In genomic region chr6:127106189-127106588, GRCm38 (mm10) we compare ENCODE assay signal across 25 mouse cellular contexts. TPM values are rescaled to one million over a fixed set of nuclear protein-coding genes. Genes with fewer than 3 reads are reported as not detected.
A peak's percentile ranks its signal among the peaks of the same experiment; 100 is the strongest.
DNase-seq lines count a peak whose midpoint lies in the region; ATAC-seq and TF ChIP-seq lines count a peak whose summit lies in the region.
"Had no signal": no experiment of that assay in that cellular context is flagged by ENCODE, and none has a peak within 500 bp of the region (broad histone marks: within the 10 kb centered on the region; RNA-seq: fewer than 3 reads in every experiment).

No protein-coding gene starts in this region.

- ATAC-seq in heart, embryonic 11.5 days (replicated peaks; ENCODE audit: insufficient number of reproducible peaks, low FRiP score, low TSS enrichment): no peak
- no peak for ATAC-seq in heart, embryonic 16.5 days (replicated peaks; ENCODE audit: extremely low read depth, insufficient read depth, low FRiP score)
- ATAC-seq in neural tube, embryonic 15.5 days (ENCODE audit: low FRiP score): no peak
- ATAC-seq: forebrain, embryonic 15.5 days; liver, postnatal 0 days; midbrain, embryonic 15.5 days had no signal

- H3K4me3 ChIP-seq in heart, adult 2 months: no peak overlapping the region
- H3K4me3 ChIP-seq in heart, embryonic 11.5 days (ENCODE audit: low read depth, low read length): no peak overlapping the region
- H3K4me3 ChIP-seq in E14TG2a.4 (replicated peaks; ENCODE audit: low read length): peak overlapping the region; percentile 45
- no peak overlapping the region for H3K4me3 ChIP-seq in heart, embryonic 16.5 days (ENCODE audit: low read length)
- no peak overlapping the region for H3K4me3 ChIP-seq in neural tube, embryonic 15.5 days (replicated peaks)
- H3K4me3 ChIP-seq: erythroblast, embryonic 14.5 days; forebrain, embryonic 15.5 days; hindbrain, embryonic 13.5 days; limb, embryonic 15.5 days; megakaryocyte, embryonic 14.5 days; midbrain, embryonic 15.5 days had no signal

- peak overlapping the region; percentile 92 for H3K27ac ChIP-seq in heart, adult 2 months
- H3K27ac ChIP-seq in heart, embryonic 11.5 days (ENCODE audit: low read depth, low read length): no peak overlapping the region
- peak overlapping the region; percentile 55 for H3K27ac ChIP-seq in heart, embryonic 16.5 days (ENCODE audit: low read length)
- H3K27ac ChIP-seq in neural tube, embryonic 15.5 days (replicated peaks): no peak overlapping the region
- H3K27ac ChIP-seq: forebrain, embryonic 15.5 days; hindbrain, embryonic 13.5 days; limb, embryonic 15.5 days; midbrain, embryonic 15.5 days had no signal

- peaks cover 3% of the 10 kb centered on the region; the same call in 1 of the 2 replicates for H3K4me1 ChIP-seq in heart, adult 2 months (ENCODE audit: control insufficient read depth, insufficient read depth, low read length)
- H3K4me1 ChIP-seq in heart, embryonic 11.5 days (ENCODE audit: control insufficient read depth, insufficient read depth, low read length): peaks cover 7% of the 10 kb centered on the region
- H3K4me1 ChIP-seq in E14TG2a.4 (replicated peaks; ENCODE audit: low read depth, low read length): peaks cover 83% of the 10 kb centered on the region
- H3K4me1 ChIP-seq in heart, embryonic 16.5 days (ENCODE audit: control insufficient read depth, insufficient read depth, low read length): peaks cover 20% of the 10 kb centered on the region
- H3K4me1 ChIP-seq in neural tube, embryonic 15.5 days: peaks cover 14% of the 10 kb centered on the region

- TF ChIP-seq EP300 in heart, adult 2 months (IDR thresholded peaks at IDR 0.05; ENCODE audit: insufficient read depth, low read depth, low read length): peak; percentile 89

- H3K27me3 ChIP-seq in heart, adult 2 months (ENCODE audit: control insufficient read depth, insufficient read depth, low read length): no peaks in the 10 kb centered on the region
- H3K27me3 ChIP-seq in heart, embryonic 11.5 days (ENCODE audit: control insufficient read depth, insufficient read depth, low read length): no peaks in the 10 kb centered on the region
- H3K27me3 ChIP-seq in E14TG2a.4 (ENCODE audit: insufficient read depth, low read length): 0 out of 2 replicates have a peak, but pooled peaks cover under 1% of the 10 kb centered on the region
- no peaks in the 10 kb centered on the region for H3K27me3 ChIP-seq in heart, embryonic 16.5 days (ENCODE audit: control insufficient read depth, insufficient read depth, low read length)
- H3K27me3 ChIP-seq in neural tube, embryonic 15.5 days (replicated peaks): no peaks in the 10 kb centered on the region
- H3K27me3 ChIP-seq: forebrain, embryonic 15.5 days; hindbrain, embryonic 13.5 days; limb, embryonic 15.5 days; midbrain, embryonic 15.5 days had no signal

- H3K36me3 ChIP-seq in heart, adult 2 months (ENCODE audit: control insufficient read depth, insufficient read depth, low read length): peaks cover 5% of the 10 kb centered on the region
- no peaks in the 10 kb centered on the region for H3K36me3 ChIP-seq in heart, embryonic 11.5 days (ENCODE audit: control insufficient read depth, insufficient read depth, low read length)
- peaks cover 55% of the 10 kb centered on the region for H3K36me3 ChIP-seq in E14TG2a.4 (ENCODE audit: insufficient read depth, low read length)
- H3K36me3 ChIP-seq in heart, embryonic 16.5 days (ENCODE audit: control insufficient read depth, insufficient read depth): peaks cover 2% of the 10 kb centered on the region; the same call in 1 of the 2 replicates
- H3K36me3 ChIP-seq in neural tube, embryonic 15.5 days: no peaks in the 10 kb centered on the region; the same call in 1 of the 2 replicates

- intact Hi-C loops in heart, adult 2 months (cut with DNase I): loop anchor here (5.0 kb wide), 1 partner anchor 149 kb away; no protein-coding TSS in a partner anchor
- intact Hi-C loops in left cerebral cortex, postnatal 4 days (cut with DNase I): no loop called here

- peaks cover 2% of the 10 kb centered on the region; the same call in 1 of the 2 replicates for H3K79me2 ChIP-seq in heart, adult 2 months (replicated peaks; ENCODE audit: control insufficient read depth, insufficient read depth, low read length)

- H3K4me2 ChIP-seq in heart, embryonic 11.5 days: no peak overlapping the region
- peak overlapping the region; percentile 10; the same call in 1 of the 2 replicates for H3K4me2 ChIP-seq in heart, embryonic 16.5 days (ENCODE audit: low read depth, low read length)
- H3K4me2 ChIP-seq in neural tube, embryonic 15.5 days: no peak overlapping the region
- H3K4me2 ChIP-seq: forebrain, embryonic 15.5 days; hindbrain, embryonic 13.5 days; limb, embryonic 15.5 days; midbrain, embryonic 15.5 days had no signal

- peak; percentile 42 to 67 for DNase-seq in heart, adult 2 months
- DNase-seq in brain, adult 2 months (ENCODE audit: low read depth, low spot score): peak; percentile 65
- DNase-seq in cerebellum, adult 9-10 months: no peak
- no peak for DNase-seq in left cerebral cortex, postnatal 4 days
- DNase-seq: cerebellum, adult 11 months; cerebellum, postnatal 36 days; liver, postnatal 0 days; thymus, postnatal 14 days had no signal

- no peak overlapping the region for H3K9ac ChIP-seq in heart, adult 2 months (ENCODE audit: low read depth, low read length)
- no peak overlapping the region for H3K9ac ChIP-seq in heart, embryonic 11.5 days (ENCODE audit: low read depth, low read length)
- peak overlapping the region; percentile 6 for H3K9ac ChIP-seq in heart, embryonic 16.5 days (ENCODE audit: low read length)
- no peak overlapping the region for H3K9ac ChIP-seq in neural tube, embryonic 15.5 days (replicated peaks)
- H3K9ac ChIP-seq: forebrain, embryonic 15.5 days; hindbrain, embryonic 13.5 days; limb, embryonic 15.5 days; liver, postnatal 0 days; midbrain, embryonic 15.5 days had no signal

- H3K9me3 ChIP-seq in heart, embryonic 11.5 days (replicated peaks; ENCODE audit: control insufficient read depth, low read length): no peaks in the 10 kb centered on the region
- H3K9me3 ChIP-seq in E14TG2a.4 (ENCODE audit: low read length): no peaks in the 10 kb centered on the region
- peaks cover 3% of the 10 kb centered on the region; the same call in 1 of the 2 replicates for H3K9me3 ChIP-seq in heart, embryonic 16.5 days (replicated peaks; ENCODE audit: control insufficient read depth, low read length)
- no peaks in the 10 kb centered on the region for H3K9me3 ChIP-seq in neural tube, embryonic 15.5 days (replicated peaks)
- H3K9me3 ChIP-seq: forebrain, embryonic 15.5 days; hindbrain, embryonic 13.5 days; limb, embryonic 15.5 days; megakaryocyte, embryonic 14.5 days; midbrain, embryonic 15.5 days had no signal

- no peak for TF ChIP-seq CTCF in heart, adult 2 months (IDR thresholded peaks at IDR 0.05)
- TF ChIP-seq CTCF in E14TG2a.4 (conservative IDR thresholded peaks at IDR 0.05; ENCODE audit: low read length): no peak

- peak; percentile 50; the same call in 1 of the 2 replicates for TF ChIP-seq POLR2A in heart, adult 2 months (IDR thresholded peaks at IDR 0.05; ENCODE audit: insufficient read depth, low read depth, low read length)

- 71% methylated on average over 5 of the region's 5 CpGs for WGBS in heart, adult 2 months
- WGBS in heart, embryonic 11.5 days (ENCODE audit: insufficient replicate concordance): 86% methylated on average over 5 of the region's 5 CpGs
- WGBS in heart, embryonic 16.5 days: 72% methylated on average over 5 of the region's 5 CpGs
- 91% methylated on average over 5 of the region's 5 CpGs for WGBS in neural tube, embryonic 15.5 days

RNA-seq across cellular contexts. Expression of gene Tigar, which starts 3.2 kb away (rescaled TPM):
- 10 to 100 TPM; 50.0 to 59.7 TPM for total RNA-seq in heart, adult 2 months (2021)
- polyA plus RNA-seq in heart, adult 2 months (2012; rRNA removed): 18.0 and 29.0 TPM in 2 replicates
- polyA plus RNA-seq in heart, embryonic 11.5 days (2014; fragmentation: Nextera tagmentation; extraction: Ambion mirVana): 5.5 and 6.9 TPM in 2 replicates
- 7.7 and 8.2 TPM in 2 replicates for polyA plus RNA-seq in heart, embryonic 16.5 days (2015; fragmentation: Nextera tagmentation; extraction: Ambion mirVana)
- polyA plus RNA-seq in neural tube, embryonic 15.5 days (2015; fragmentation: Nextera tagmentation; extraction: Ambion mirVana): 6.3 and 7.3 TPM in 2 replicates
- 10 to 100 TPM; 16.4 to 18.6 TPM for total RNA-seq in left cerebral cortex, postnatal 4 days (2021)
- polyA plus RNA-seq: erythroblast, embryonic 14.5 days had no signal

RNA-seq across cellular contexts. Expression of gene Fgf23, which starts 33.5 kb away (rescaled TPM):
- total RNA-seq in heart, adult 2 months (2021): not detected
- not detected in 2 replicates for polyA plus RNA-seq in heart, adult 2 months (2012; rRNA removed)
- polyA plus RNA-seq in heart, embryonic 11.5 days (2014; fragmentation: Nextera tagmentation; extraction: Ambion mirVana): 0.24 TPM in 1 of 2 replicates, not detected in the other
- 0.16 and 0.20 TPM in 2 replicates for polyA plus RNA-seq in heart, embryonic 16.5 days (2015; fragmentation: Nextera tagmentation; extraction: Ambion mirVana)
- 0.13 TPM in 1 of 2 replicates, not detected in the other for polyA plus RNA-seq in neural tube, embryonic 15.5 days (2015; fragmentation: Nextera tagmentation; extraction: Ambion mirVana)
- under 1 TPM; 0.38 to 0.54 TPM for total RNA-seq in left cerebral cortex, postnatal 4 days (2021)
- total RNA-seq: adrenal gland, adult 18-20 months; gastrocnemius, postnatal 36 days; MEL had no signal
- polyA plus RNA-seq: embryonic facial prominence, embryonic 11.5 days; erythroblast, embryonic 14.5 days; hindbrain, embryonic 13.5 days; intestine, embryonic 14.5 days; kidney, embryonic 14.5 days; limb, embryonic 15.5 days; liver, postnatal 0 days; neural tube, embryonic 11.5 days had no signal

RNA-seq across cellular contexts. Expression of gene Ccnd2, which starts 45.8 kb away (rescaled TPM):
- total RNA-seq in heart, adult 2 months (2021): 100 to 1,000 TPM; 132 to 139 TPM
- polyA plus RNA-seq in heart, adult 2 months (2012; rRNA removed): 46.2 and 53.4 TPM in 2 replicates
- 712 and 821 TPM in 2 replicates for polyA plus RNA-seq in heart, embryonic 11.5 days (2014; fragmentation: Nextera tagmentation; extraction: Ambion mirVana)
- polyA plus RNA-seq in heart, embryonic 16.5 days (2015; fragmentation: Nextera tagmentation; extraction: Ambion mirVana): 450 and 476 TPM in 2 replicates
- polyA plus RNA-seq in neural tube, embryonic 15.5 days (2015; fragmentation: Nextera tagmentation; extraction: Ambion mirVana): 155 and 302 TPM in 2 replicates
- 100 to 1,000 TPM; 139 to 147 TPM for total RNA-seq in left cerebral cortex, postnatal 4 days (2021)

Comparison
In these comparisons a context has a peak if more than half of its experiments do, and no peak if none do; other contexts are left out.
1. H3K27ac ChIP-seq: peak in heart, adult 2 months (single experiment) and heart, embryonic 16.5 days (single experiment); none in heart, embryonic 11.5 days (single experiment) and neural tube, embryonic 15.5 days (single experiment).
2. DNase-seq: peak in heart, adult 2 months (2 of 2) and brain, adult 2 months (single experiment); none in cerebellum, adult 9-10 months (single experiment) and left cerebral cortex, postnatal 4 days (single experiment).